Mouse (Mus musculus): ENCODE data around the gene Epm2a. TPM values are rescaled to one million over a fixed set of nuclear protein-coding genes. Genes with fewer than 3 reads are reported as not detected.
"Not testable (repeated sequence)": the region's sequence is repeated elsewhere in the genome, so short reads cannot be mapped to it uniquely, and the experiment has no call there.

The Epm2a gene
- 0.30 and 0.36 TPM in 2 replicates for polyA plus RNA-seq (2015; fragmentation: Nextera tagmentation; extraction: Ambion mirVana)

DNA sequence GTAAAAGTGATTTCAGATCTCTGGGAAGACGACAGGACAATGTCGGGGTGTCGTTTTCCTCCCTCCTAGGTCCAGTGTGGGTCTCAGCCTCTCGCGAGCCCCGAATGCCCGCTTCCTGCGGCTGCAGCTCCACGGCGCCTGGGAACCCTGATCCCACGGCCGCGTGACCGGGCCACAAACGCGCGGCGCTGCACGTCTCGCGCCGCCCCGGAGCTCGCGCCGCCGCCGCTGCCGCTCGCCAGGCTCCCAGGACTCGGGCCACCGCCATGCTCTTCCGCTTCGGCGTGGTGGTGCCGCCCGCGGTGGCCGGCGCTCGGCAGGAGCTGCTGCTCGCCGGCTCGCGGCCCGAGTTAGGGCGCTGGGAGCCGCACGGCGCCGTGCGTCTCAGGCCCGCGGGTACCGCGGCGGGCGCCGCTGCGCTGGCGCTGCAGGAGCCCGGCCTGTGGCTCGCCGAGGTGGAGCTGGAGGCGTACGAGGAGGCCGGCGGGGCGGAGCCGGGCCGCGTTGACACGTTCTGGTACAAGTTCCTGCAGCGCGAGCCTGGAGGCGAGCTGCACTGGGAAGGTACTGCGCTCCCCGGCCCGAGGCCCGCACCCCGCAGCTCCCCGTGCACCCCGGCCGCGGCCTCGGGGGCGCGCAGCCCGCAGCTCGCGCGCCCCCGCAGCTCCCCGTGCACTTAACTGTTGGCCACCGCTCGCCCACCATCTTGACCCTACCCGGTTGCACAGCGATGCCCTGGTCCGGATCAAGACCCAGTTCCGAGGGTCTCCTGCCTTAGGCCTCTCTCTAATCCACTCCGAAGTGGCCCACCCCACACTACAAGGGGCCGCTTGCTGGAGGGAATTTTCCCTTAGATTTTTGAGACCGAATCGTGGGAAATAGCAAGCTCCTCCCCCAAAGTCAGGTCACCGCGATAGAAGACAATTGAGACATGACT is at the start of gene Epm2a:
TSS of gene Epm2a (plus strand) at position 200 of the 937 bp plus-strand sequence.
- Histone ChIP-seq H3K9ac (peak within 1 kb of the TSS; percentile 92), H3K4me2 (peak within 1 kb of the TSS; percentile 71), H3K4me3 (peak within 1 kb of the TSS; percentile 66), H3K27ac (peak within 1 kb of the TSS; percentile 96), H3K4me1 (no peaks in the 10 kb centered on the region), H3K27me3 (no peaks in the 10 kb centered on the region), H3K9me3 (replicated peaks) (no peaks in the 10 kb centered on the region), H3K36me3 (ENCODE audit: poor library complexity, severe bottlenecking) (no peaks in the 10 kb centered on the region)
- ATAC-seq = peak; percentile 96
- under 1% methylated on average over 102 of the region's 106 CpGs for WGBS

DNA sequence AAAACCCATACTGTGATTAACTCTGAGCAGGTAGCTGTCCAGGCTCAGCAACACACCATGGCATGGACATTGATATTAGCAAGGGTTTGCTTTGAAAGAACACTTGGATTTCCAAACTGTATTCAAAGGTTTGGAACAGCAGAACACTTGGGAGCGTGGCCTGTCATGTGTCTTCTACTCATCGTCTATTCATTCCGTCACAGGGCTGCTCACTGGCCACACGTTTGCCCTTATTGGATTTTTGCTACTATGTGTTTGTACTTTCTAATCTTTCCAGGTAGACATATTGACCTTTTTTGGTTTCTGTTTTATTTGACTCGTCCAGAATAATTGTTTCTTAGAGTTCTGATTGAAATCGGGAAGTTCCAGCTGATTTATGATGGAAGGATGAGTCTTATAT is 44.8 kb upstream of the Epm2a start:
- no peak for ATAC-seq
- WGBS = 94% methylated on average over 6 of the region's 6 CpGs

DNA sequence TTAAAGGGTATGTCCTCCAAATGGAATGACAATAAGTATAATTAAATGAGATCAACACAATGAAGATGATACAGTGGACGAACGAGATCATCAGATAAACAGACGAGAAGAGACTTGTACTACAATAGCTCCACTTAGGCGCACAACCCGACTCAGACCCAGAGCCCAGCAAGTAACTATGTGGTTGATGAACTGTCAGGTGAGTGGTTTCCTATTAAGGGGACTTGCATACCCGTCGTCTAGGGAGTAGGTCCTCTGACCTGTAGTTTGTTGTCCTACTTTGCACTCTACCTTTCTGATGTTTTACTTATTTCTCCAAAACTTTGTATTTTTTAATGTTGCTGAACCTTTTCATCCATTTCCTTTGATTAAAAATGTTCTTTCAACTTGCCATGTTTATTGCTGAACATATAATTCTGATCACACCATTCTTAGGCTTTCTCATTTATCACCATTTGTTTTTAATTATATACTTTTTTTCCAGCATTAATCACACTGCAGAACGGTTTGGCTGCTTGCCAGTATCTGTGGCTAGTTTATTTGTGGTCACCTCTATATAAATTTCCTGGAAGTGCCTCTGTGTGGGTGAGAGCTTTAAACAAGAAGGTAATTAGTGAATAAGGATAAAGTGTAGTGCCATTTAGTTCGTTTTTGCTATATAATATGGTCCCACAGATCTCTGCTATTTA is 37.7 kb upstream of the Epm2a start:
- Histone ChIP-seq H3K27me3 (no peaks in the 10 kb centered on the region), H3K36me3 (ENCODE audit: poor library complexity, severe bottlenecking) (no peaks in the 10 kb centered on the region), H3K9ac (no peak overlapping the region), H3K4me1 (0 out of 2 replicates have a peak, but pooled peaks cover 3% of the 10 kb centered on the region), H3K9me3 (replicated peaks) (no peaks in the 10 kb centered on the region), H3K4me3 (no peak overlapping the region), H3K27ac (no peak overlapping the region), H3K4me2 (no peak overlapping the region)
- WGBS = 69% methylated on average over 9 of the region's 9 CpGs
- no peak for ATAC-seq

More for the DNA sequence above, 44.8 kb upstream of the Epm2a start:
- Histone ChIP-seq H3K9ac (no peak overlapping the region), H3K27ac (no peak overlapping the region), H3K27me3 (no peaks in the 10 kb centered on the region), H3K4me1 (no peaks in the 10 kb centered on the region), H3K4me3 (no peak overlapping the region), H3K9me3 (replicated peaks) (no peaks in the 10 kb centered on the region), H3K36me3 (ENCODE audit: poor library complexity, severe bottlenecking) (peaks cover 3% of the 10 kb centered on the region), H3K4me2 (no peak overlapping the region)

DNA sequence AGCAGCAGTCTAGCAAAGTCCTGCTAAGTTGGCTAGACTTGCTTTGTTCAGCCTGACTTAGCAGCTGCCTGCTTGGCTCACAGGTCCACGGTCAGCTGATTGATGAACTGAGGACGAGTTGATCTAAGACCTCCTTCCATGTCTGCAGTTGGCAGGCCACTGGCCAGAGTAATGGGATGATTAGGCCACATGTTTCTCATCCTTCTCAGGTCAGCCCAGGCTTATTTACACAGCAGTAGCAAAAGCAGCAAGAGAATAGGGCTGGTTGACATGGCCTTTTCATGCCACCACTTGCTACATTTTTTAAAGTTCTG is 37.2 kb upstream of the Epm2a start:
- H3K27me3 ChIP-seq = no peaks in the 10 kb centered on the region
- 0 out of 2 replicates have a peak, but pooled peaks cover 3% of the 10 kb centered on the region for H3K4me1 ChIP-seq
- WGBS = 58% methylated on average over 2 of the region's 2 CpGs
- ATAC-seq = peak; percentile 57; the same call in 1 of the 2 replicates
- H3K36me3 ChIP-seq (ENCODE audit: poor library complexity, severe bottlenecking) = no peaks in the 10 kb centered on the region
- no peak overlapping the region for H3K9ac ChIP-seq
- no peaks in the 10 kb centered on the region for H3K9me3 ChIP-seq (replicated peaks)
- no peak overlapping the region for H3K4me2 ChIP-seq
- no peak overlapping the region for H3K27ac ChIP-seq
- no peak overlapping the region for H3K4me3 ChIP-seq

DNA sequence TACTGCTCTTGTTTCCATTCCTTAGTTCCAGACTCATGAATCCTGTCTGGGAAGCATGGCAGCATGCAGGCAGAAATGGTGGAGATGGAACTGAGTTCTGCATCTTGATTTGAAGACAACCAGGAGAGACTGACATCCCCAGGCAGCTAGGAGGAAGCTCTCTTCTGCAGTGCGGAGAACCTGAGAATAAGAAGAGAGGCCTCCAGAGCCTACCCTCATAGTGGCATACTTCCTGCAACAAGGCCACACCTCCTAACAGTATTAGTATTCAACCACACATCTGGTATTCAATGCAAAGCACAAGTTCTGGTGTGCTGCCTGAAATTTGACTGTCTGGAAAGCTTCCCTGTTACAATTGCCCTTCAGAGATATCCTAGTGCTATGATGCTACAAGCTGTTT is 33.3 kb upstream of the Epm2a start:
- H3K27ac ChIP-seq = no peak overlapping the region
- 84% methylated on average over 1 of the region's 1 CpGs for WGBS

DNA sequence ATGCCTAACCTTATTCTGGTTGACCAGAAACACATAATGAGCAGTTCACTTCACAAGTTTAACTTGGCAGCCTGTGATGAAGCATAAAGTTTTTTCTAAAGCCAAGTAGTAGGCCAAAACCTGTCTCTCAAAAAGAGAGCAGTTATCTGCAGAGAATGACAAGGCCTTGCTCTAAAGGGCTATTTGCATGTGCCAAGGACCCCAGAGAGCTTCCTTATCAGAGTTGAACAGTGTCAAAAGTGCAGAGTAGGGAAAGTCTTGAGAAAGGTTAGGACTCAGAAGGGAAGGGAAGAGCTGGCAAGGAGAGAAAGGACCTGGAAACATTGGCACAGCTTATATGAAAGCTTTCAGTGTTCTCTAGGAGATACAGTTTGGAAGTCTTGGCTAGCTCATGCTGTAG is 32.7 kb upstream of the Epm2a start:
- Histone ChIP-seq H3K4me1 (0 out of 2 replicates have a peak, but pooled peaks cover 3% of the 10 kb centered on the region), H3K9ac (no peak overlapping the region), H3K4me2 (no peak overlapping the region), H3K27me3 (no peaks in the 10 kb centered on the region), H3K4me3 (no peak overlapping the region), H3K27ac (no peak overlapping the region), H3K36me3 (ENCODE audit: poor library complexity, severe bottlenecking) (no peaks in the 10 kb centered on the region), H3K9me3 (replicated peaks) (no peaks in the 10 kb centered on the region)
- ATAC-seq = no peak

More for the DNA sequence above, 33.3 kb upstream of the Epm2a start:
- no peak for ATAC-seq
- Histone ChIP-seq H3K9ac (no peak overlapping the region), H3K4me2 (no peak overlapping the region), H3K27me3 (no peaks in the 10 kb centered on the region), H3K4me1 (0 out of 2 replicates have a peak, but pooled peaks cover 3% of the 10 kb centered on the region), H3K9me3 (replicated peaks) (no peaks in the 10 kb centered on the region), H3K36me3 (ENCODE audit: poor library complexity, severe bottlenecking) (no peaks in the 10 kb centered on the region), H3K4me3 (no peak overlapping the region)

DNA sequence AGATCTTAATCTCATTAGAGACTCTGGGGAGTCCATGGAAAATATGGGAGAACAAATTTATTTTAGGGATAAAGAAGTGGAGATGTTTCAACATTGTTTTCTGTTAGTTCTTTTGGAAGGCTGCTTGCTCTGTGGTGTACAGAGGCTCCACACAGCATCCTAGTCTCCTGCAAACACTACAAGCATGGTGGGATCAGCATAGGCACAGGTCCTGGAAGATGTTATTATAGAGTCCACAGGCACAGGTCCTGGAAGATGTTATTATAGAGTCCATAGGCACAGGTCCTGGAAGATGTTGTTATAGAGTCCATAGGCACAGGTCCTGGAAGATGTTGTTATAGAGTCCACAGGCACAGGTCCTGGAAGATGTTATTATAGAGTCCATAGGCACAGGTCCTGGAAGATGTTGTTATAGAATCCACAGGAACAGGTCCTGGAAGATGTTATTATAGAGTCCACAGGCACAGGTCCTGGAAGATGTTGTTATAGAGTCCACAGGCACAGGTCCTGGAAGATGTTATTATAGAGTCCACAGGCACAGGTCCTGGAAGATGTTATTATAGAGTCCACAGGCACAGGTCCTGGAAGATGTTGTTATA is 25.2 kb upstream of the Epm2a start:
- not testable (repeated sequence) for H3K9ac ChIP-seq; H3K4me2 ChIP-seq; H3K36me3 ChIP-seq (ENCODE audit: poor library complexity, severe bottlenecking); H3K4me3 ChIP-seq; H3K27ac ChIP-seq; H3K9me3 ChIP-seq (replicated peaks); ATAC-seq; H3K4me1 ChIP-seq; H3K27me3 ChIP-seq

DNA sequence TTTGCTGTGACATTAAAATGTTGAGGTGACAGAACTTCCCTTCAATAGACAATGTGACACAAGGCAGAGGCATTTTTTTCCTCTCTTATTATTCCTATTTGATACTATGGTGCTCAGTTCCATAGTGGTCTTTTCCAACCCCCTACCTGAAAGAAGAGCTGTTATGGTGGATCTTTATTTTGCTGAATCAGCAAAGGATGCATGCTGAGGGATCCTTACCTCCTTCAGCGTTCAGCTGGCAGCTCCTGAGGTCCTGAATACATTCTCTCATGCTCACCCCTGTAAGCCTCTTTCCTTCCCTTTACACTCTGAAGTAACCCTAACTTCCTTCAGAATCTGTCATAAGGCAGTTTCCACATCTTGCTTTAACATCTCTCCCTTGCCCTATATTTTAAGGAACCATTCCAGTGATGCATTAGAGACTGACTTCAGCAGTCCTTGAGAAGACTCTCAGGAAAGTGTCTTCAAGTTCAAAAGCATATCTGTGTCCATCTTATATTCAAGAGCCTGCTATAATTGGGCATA is 23.7 kb upstream of the Epm2a start:
- Histone ChIP-seq H3K36me3 (ENCODE audit: poor library complexity, severe bottlenecking) (no peaks in the 10 kb centered on the region), H3K4me1 (no peaks in the 10 kb centered on the region), H3K9ac (no peak overlapping the region), H3K27ac (no peak overlapping the region), H3K27me3 (no peaks in the 10 kb centered on the region), H3K4me2 (no peak overlapping the region), H3K9me3 (replicated peaks) (no peaks in the 10 kb centered on the region), H3K4me3 (no peak overlapping the region)
- no peak for ATAC-seq
- WGBS = 81% methylated on average over 1 of the region's 1 CpGs

DNA sequence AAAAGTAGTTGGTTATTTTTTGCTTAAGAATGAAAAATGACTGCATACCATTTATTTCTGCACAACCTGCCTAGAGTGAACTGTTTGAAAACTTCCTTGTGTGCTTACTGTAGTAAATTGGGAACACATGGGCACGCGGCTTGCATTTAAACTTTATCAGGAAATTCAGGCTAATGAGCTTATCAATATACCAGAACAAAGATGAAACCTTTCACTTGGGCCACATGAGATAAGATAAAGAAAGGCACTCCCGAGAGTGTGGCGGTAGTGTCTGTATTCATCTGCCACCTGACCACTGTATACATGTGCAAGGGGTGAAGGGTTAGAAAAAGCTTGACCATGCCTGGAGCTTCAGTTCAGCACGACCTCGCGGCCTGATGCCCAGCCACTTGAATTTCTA is 20.9 kb upstream of the Epm2a start:
- Histone ChIP-seq H3K36me3 (ENCODE audit: poor library complexity, severe bottlenecking) (no peaks in the 10 kb centered on the region), H3K4me1 (no peaks in the 10 kb centered on the region), H3K4me3 (no peak overlapping the region), H3K27me3 (no peaks in the 10 kb centered on the region), H3K4me2 (no peak overlapping the region), H3K9me3 (replicated peaks) (no peaks in the 10 kb centered on the region), H3K27ac (no peak overlapping the region), H3K9ac (no peak overlapping the region)
- no peak for ATAC-seq
- 92% methylated on average over 7 of the region's 7 CpGs for WGBS

DNA sequence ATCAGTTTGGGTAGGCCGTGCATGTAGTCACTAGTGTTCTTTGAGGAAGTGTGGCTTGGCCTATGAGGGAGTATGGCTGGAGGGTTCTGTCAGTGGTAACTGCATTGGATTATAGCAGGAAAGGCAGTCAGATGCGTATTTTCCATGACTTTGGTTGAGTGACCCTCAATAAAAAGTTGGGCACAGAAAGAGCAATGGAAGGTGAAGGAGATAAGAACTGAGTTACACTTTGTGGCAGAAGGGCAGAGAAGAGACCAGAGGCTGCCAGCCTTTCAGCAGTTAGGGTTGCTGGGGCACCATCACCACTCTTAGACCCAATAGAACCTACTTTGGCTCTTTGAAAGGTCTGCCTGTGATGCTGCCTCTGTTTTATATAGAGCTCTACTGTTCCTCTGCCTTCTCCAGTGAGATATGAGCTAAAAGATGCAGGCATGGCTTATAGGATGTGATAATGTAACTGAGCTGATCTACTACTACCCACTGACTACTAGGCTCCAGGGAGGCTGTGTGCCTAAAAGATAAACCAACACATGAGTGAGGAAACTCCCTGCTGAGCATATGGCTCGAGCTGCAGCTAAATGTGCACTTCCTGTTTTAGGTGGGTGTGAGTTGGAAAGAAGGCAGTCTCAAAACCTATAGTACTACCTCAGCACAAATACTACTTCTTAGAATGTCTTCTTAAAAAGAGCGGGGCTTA is 19.9 kb upstream of the Epm2a start:
- Histone ChIP-seq H3K9me3 (replicated peaks) (no peaks in the 10 kb centered on the region), H3K4me1 (no peaks in the 10 kb centered on the region), H3K27ac (no peak overlapping the region), H3K9ac (no peak overlapping the region), H3K27me3 (no peaks in the 10 kb centered on the region), H3K4me2 (no peak overlapping the region), H3K4me3 (no peak overlapping the region), H3K36me3 (ENCODE audit: poor library complexity, severe bottlenecking) (no peaks in the 10 kb centered on the region)
- no peak for ATAC-seq
- 77% methylated on average over 4 of the region's 4 CpGs for WGBS

DNA sequence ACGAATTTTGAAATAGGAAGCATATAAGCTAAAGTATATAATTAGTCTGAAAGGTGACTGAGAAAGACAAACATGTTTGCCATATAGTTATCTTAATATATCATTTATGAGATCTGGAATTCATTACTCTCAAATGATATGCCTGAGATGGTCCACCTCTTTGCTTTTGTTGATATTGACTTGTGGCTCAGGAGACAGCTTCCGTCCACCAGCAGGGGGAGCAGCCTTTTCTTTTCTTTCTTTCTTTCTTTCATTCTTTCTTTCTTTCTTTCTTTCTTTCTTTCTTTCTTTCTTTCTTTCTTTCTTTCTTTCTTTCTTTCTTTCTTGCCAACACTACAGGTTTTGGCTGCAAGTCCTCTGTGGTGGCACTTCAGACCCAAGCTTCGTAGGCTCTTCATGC is 16.7 kb upstream of the Epm2a start:
- no peak overlapping the region for H3K9ac ChIP-seq
- WGBS = 91% methylated on average over 3 of the region's 3 CpGs

More for the DNA sequence above, 16.7 kb upstream of the Epm2a start:
- no peaks in the 10 kb centered on the region for H3K27me3 ChIP-seq
- ATAC-seq = no peak
- no peaks in the 10 kb centered on the region for H3K4me1 ChIP-seq
- H3K36me3 ChIP-seq (ENCODE audit: poor library complexity, severe bottlenecking) = no peaks in the 10 kb centered on the region
- no peak overlapping the region for H3K4me3 ChIP-seq
- no peak overlapping the region for H3K27ac ChIP-seq
- H3K4me2 ChIP-seq = no peak overlapping the region
- no peaks in the 10 kb centered on the region for H3K9me3 ChIP-seq (replicated peaks)
